Mouse (Mus musculus) layer of hippocampus, adult 2 months (tissue): ENCODE data around the gene Foxo1. TPM values are rescaled to one million over a fixed set of nuclear protein-coding genes. Genes with fewer than 3 reads are reported as not detected.

Source experiments
- DNase-seq, 2 experiments: peaks; one replicate each; pipeline ENCODE4 v3.0.0; 2022; ENCODE audit warnings: low spot score in 2 of 2
- H3K27ac ChIP-seq: fragments of 200-600 bp; 2 replicates; pipeline ENCODE4 v1.8.1; 2022
- H3K4me3 ChIP-seq: fragments of 200-600 bp; 2 replicates; pipeline ENCODE4 v1.8.1; 2022; ENCODE audit warnings: mild to moderate bottlenecking
- CTCF ChIP-seq: fragments of 200-600 bp; conservative IDR thresholded peaks from 2 replicates; pipeline ENCODE4 v1.8.1; 2022; ENCODE audit warnings: antibody characterized with exemption, mild to moderate bottlenecking, moderate library complexity
- total RNA-seq, 2 experiments: library from RNA; stranded (reverse); gene quantifications; 2 replicates each; pipeline ENCODE4 v1.2.3; 2021

Foxo1 gene
- total RNA-seq, 2 experiments from 2014 or later: 22.4 to 23.5 TPM

DNA sequence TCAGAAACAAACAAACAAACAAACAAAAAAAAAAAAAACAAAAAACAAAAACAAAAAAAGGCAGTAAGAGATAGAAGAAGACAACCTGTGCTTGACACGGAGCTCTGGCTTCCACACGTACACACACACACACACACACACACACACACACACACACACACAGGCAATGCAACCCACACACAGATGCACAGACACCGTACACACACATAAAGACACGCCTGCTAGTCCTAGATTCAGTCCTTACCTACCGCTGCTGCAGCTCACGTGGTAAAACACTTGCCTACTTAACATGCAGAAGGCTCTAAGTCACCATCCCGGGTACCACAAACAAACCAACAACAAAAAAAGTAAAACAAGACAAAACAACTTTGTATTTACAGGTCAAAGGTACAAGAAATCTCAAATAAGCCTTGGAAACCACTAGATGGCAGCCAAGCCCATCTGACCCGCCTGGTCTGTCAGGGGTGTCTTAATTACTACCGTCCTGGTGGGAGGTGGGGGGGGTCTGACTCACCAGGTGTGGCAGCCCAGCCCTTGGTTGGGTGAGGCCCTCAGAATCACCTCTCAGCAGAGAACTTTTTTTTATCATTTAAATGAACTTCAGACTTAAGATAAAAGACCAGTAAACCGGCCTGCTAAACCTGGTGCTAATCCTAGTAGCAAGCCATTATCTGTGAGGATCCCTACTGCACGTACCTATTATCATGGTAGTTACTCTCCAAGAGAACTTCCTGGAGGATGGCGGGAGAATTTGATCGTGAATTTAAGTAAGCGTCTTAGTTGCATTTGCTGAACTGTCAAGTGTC lies 14.3 kb upstream of the Foxo1 start:
- DNase-seq: no peak
- peak; percentile 79 for TF ChIP-seq CTCF
- Histone ChIP-seq H3K4me3 (no peak overlapping the region), H3K27ac (no peak overlapping the region)

DNA sequence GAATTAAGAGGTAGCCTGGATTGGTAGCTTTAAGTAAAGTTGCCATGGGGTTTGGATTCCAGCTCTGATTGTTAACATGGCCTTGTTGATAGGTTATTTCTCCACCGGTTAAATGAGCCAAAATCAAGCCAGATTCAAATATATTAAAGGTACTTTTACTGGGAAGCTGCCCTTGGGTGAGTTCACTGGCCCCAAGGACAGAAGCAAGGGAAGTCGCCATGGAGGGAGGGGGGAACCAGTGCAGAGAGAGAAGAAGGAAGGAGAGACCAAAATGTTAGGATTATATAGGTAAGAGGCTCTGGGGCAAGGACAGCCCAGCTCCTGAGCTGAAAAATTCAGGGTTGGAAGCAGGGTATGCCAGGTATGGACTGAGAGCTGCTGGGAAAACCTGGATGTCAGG lies 13.6 kb upstream of the Foxo1 start:
- no peak overlapping the region for H3K27ac ChIP-seq
- DNase-seq: no peak
- no peak for TF ChIP-seq CTCF
- H3K4me3 ChIP-seq: no peak overlapping the region

DNA sequence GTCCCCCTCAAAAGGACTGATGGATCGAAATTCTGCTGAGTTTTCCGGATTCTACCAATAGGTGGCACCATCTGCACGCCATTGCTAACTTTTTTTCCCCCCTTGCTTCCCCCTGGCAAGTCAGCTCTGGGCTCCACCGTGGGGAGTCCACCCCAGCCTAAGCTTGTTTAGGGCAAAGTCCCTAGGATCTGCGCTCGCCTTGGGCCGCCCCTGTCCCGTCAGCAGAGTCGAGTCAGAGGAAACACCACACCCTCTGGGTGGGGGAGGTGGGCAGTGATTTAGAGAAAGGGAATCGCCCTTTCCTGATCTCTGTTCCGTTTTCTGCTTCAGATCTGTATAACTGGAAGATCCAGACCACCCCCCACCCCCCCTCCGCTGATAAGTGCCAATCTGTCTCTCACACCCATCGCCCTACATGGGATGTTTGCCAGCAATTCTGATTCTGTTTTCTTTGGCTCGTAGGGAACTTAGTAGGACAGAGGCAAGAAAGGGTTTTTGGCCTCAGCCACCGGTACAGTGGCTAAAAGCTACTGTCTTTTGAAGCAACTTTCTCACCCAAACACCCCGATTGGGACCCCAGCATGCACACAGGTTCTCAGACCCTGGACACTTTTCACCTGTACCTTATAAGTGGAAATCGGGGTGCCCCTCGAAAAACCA lies 10.2 kb upstream of the Foxo1 start:
- no peak overlapping the region for H3K27ac ChIP-seq
- TF ChIP-seq CTCF: peak; percentile 88
- DNase-seq: peak; percentile 37 to 69
- peak overlapping the region; percentile 51 for H3K4me3 ChIP-seq

GRCm38 (mm10) chr3:52258532-52258931 lies 9.6 kb upstream of the Foxo1 start:
- no peak overlapping the region for H3K27ac ChIP-seq
- TF ChIP-seq CTCF: no peak
- no peak overlapping the region for H3K4me3 ChIP-seq
- DNase-seq: no peak

DNA sequence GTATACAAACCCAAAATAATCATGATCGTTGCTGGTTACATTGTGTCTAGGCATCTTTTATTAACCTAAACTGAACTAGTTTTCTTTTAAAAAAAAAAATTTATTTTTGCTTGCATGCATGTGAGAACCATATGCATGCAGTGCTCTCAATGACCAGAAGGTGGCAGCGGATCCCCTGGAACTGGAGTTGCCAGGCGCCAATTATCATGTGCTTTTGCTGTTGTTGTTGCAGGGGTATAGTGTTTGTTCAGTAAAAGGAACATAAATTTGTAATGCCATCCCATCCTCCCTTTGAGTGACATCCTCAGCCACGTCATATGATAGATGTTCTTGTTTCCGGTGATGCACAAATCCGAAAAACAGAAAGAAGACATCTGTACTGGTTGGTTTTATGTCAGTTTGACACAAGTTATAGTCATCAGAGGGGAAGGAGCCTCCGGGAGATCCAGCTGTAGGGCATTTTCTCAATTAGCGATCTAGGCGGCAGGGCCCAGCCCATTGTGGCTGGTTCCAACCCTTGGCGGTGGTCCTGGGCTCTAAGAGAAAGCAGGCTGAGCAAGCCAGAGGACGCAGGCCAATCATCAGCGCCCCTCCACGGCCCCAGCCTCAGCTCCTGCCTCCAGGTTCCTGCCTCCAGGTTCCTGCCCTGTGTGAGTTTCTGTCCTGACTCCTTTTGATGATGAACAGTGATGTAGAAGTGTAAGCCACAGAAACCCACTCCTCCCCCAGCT lies 5.5 kb upstream of the Foxo1 start:
- TF ChIP-seq CTCF: peak; percentile 98
- Histone ChIP-seq H3K4me3 (no peak overlapping the region), H3K27ac (peak overlapping the region; percentile 32; the same call in 1 of the 2 replicates)
- peak; percentile 71 to 84 for DNase-seq

DNA sequence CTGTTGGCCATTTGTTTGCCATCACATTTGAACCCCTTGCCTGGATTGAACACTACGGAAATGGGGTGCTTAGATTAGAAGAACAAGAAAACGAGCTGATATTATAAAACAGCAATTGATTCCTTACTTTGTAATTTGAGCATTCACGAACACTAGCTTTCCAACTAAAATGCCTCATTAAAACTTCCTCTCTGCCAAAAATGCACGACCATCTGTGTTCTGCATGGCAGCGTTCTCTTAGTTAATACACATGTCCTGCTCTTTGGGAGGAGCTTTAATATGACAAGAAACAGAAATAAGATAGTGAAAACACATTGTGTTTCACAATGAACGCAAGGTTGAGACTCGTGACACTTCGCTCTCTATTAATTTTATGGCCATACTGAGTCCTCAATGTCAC lies 3.8 kb upstream of the Foxo1 start:
- H3K4me3 ChIP-seq: no peak overlapping the region
- H3K27ac ChIP-seq: peak overlapping the region; percentile 82
- no peak for TF ChIP-seq CTCF
- peak; percentile 60 to 78 for DNase-seq

DNA sequence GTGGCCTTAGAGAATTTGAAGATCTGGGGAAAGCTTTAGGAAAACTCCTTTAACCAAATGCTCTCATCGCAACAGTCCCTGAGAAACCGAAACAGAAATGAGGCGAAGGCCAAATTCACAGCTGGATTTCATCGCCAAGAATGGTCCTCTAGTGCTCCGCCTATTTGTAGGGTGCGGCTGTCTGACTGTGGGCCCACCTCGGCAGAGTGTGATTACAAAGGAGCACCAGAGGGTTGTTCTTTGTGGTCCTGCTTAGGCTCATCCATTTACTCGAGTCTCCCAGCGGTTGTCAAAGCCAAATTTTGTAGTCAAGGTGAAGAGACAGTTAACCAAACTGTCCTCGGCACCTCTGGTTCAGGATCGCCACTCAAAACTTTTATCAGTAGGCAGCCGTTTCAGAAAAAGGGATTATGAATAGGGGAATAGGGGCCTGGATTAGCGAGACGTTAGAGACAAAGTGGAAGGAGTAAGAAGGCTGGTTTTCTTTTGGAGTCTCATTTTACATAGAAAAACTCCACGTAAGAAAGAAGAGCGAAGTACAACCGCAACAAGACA lies 1.5 kb upstream of the Foxo1 start:
- H3K4me3 ChIP-seq: peak overlapping the region; percentile 89
- H3K27ac ChIP-seq: peak overlapping the region; percentile 80; the same call in 1 of the 2 replicates
- DNase-seq: no peak
- no peak for TF ChIP-seq CTCF

DNA sequence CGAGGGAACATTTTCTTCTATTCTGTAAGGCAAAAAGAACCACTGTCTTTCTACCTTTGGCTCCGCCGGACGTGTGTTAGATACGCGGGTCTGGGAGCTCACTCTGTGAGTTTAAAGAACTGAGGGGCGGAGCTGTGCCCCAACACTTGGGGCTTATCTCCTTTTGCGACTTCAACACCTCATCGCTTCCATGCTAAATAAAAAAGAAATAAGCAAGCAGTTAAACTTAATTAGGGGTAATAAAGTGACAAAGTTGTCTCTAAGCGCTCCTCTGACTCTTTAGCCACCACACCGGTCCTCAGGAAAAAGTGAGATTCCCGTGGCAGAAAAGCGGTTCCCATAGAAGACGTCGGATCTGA lies 864 bp upstream of the Foxo1 start:
- DNase-seq: no peak
- TF ChIP-seq CTCF: no peak

GRCm38 (mm10) chr3:52268487-52268736 lies 276 bp downstream of the Foxo1 start:
- H3K4me3 ChIP-seq: peak overlapping the region; percentile 89
- DNase-seq: no peak
- H3K27ac ChIP-seq: peak overlapping the region; percentile 93
- no peak for TF ChIP-seq CTCF

More for the DNA sequence above, 864 bp upstream of the Foxo1 start:
- Histone ChIP-seq H3K4me3 (peak overlapping the region; percentile 89), H3K27ac (peak overlapping the region; percentile 80)

GRCm38 (mm10) chr3:52268737-52269513 lies 789 bp downstream of the Foxo1 start:
- no peak for DNase-seq
- no peak for TF ChIP-seq CTCF
- Histone ChIP-seq H3K4me3 (peak overlapping the region; percentile 89), H3K27ac (peak overlapping the region; percentile 93)

GRCm38 (mm10) chr3:52269514-52270351 lies 1.6 kb downstream of the Foxo1 start:
- Histone ChIP-seq H3K27ac (peak overlapping the region; percentile 93), H3K4me3 (peak overlapping the region; percentile 89)
- TF ChIP-seq CTCF: no peak
- DNase-seq: peak; percentile 23

DNA sequence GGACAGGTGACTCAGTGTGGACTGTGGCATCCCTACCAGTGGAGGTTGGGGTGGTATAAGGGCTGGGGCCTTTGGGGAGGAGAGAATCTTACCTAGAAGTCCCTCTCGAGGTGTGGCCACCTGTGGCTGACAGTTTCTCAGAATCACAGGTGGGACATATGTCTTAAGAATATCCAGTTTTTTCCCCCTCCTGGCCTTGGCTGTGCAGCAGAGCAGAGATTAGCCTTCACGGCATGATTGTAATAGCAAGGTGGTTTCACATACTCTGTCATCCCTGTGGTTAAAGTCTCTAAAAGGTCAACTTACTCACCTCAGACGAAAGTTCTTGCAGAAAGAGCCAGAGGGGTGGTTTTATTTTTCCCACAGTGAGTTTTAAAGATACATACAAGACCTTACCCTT lies 2.4 kb downstream of the Foxo1 start:
- no peak for TF ChIP-seq CTCF
- Histone ChIP-seq H3K4me3 (peak overlapping the region; percentile 89), H3K27ac (peak overlapping the region; percentile 93)
- DNase-seq: no peak
